Mouse (Mus musculus) bone marrow macrophage, adult 2 months (primary cell): ENCODE measurements around the gene Rin2. TPM values are rescaled to one million over a fixed set of nuclear protein-coding genes. Genes with fewer than 3 reads are reported as not detected.

Experiments
- H3K27ac ChIP-seq: 2 replicates; pipeline ENCODE4 v1.5.1; 2012; ENCODE audit warnings: low read depth, low read length; ENCODE audit not compliant: insufficient read depth
- H3K4me1 ChIP-seq: 2 replicates; pipeline ENCODE4 v1.6.1; 2012; ENCODE audit warnings: low read length; ENCODE audit not compliant: control insufficient read depth, insufficient read depth
- H3K4me3 ChIP-seq: 2 replicates; pipeline ENCODE4 v1.5.1; 2012; ENCODE audit warnings: mild to moderate bottlenecking, low read length, moderate library complexity; ENCODE audit not compliant: insufficient read depth
- CTCF ChIP-seq: IDR thresholded peaks from 2 replicates; pipeline ENCODE4 v1.5.1; 2012; ENCODE audit warnings: low read depth, mild to moderate bottlenecking, low read length, moderate library complexity
- POLR2A ChIP-seq: IDR thresholded peaks from 2 replicates; pipeline ENCODE4 v1.6.1; 2012; ENCODE audit warnings: mild to moderate bottlenecking, low read depth, low read length, borderline replicate concordance
- polyA plus RNA-seq: library from polyadenylated mRNA; stranded (reverse); fragments of >200 nt; gene quantifications from 2 replicates; pipeline ENCODE4 v1.2.4, GENCODE M21; 2012; ENCODE audit not compliant: missing spikeins, insufficient read depth, insufficient read length

Gene Rin2
- polyA plus RNA-seq, 1 experiment: 70.2 TPM

DNA sequence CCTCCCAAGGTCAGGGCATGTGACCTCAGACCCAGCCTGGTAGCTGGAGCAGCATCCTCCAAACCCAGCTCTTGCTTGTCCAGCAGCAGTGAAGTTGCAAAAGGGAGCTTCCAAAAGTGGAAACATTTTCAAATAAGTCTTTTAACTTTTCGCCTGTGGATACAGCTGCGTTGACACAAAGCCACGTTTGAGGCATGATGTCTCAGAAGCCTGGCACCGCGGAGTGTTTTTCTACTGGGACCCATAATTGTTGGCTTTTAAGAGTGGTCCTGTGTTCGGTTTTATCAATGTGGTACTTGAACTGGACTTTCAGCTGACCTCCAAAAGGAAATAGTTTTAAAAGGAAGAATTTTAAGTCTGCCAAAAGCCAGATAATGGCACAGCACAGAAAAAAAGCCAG, 77.6 kb downstream of the Rin2 start:
- TF ChIP-seq POLR2A (no peak), CTCF (no peak)
- Histone ChIP-seq H3K27ac (no peak overlapping the region), H3K4me3 (no peak overlapping the region), H3K4me1 (peaks cover 6% of the 10 kb centered on the region)

DNA sequence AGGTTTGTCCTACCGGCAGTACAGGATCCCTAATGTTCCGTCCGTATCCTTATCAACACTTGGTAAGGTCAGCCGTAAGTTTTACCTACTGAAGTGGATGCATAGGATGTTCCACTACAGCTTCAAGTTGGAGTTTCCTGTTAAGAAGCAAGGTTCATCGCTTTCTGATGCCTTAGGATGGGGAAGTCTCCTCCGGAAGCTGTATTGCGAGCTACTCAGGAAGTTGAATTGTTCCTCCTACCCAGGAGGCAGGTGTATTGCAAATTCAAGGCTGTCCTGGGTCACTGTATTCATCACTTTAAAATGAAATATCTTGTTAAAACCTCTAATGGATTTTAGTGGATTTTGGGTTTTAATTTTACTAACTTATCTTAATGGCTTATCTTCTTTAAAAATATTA, 79.0 kb downstream of the Rin2 start:
- no peak overlapping the region for H3K4me3 ChIP-seq
- no peak overlapping the region for H3K27ac ChIP-seq
- TF ChIP-seq POLR2A (no peak), CTCF (no peak)
- H3K4me1 ChIP-seq: peaks cover 6% of the 10 kb centered on the region

- Histone ChIP-seq H3K27ac (no peak overlapping the region), H3K4me3 (no peak overlapping the region), H3K4me1 (peaks cover 6% of the 10 kb centered on the region)
- TF ChIP-seq CTCF: no peak
- no peak for TF ChIP-seq POLR2A
Measured at GRCm38 (mm10) chr2:145755864-145756822, 81.1 kb downstream of the Rin2 start.

DNA sequence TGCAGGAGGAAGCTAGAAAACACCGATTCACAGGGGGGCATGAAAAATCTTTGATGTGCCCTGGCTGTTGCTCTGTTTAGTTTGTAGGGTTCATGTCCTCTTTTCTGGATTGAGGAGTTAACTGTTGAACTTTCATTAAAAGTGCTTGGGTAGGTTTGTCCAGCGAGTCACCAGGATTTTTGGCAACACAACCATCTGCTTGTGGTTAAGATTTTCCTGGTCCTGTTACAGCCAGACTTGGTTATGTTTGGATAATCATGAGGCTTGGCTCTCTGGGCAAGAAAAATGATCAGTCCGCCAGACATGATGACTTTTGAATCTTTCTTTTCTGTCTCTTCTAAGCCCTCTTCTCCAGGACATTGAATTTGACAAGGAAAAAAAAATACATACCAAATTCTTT, 85.1 kb downstream of the Rin2 start:
- no peak for TF ChIP-seq CTCF
- TF ChIP-seq POLR2A: no peak
- H3K27ac ChIP-seq: no peak overlapping the region

DNA sequence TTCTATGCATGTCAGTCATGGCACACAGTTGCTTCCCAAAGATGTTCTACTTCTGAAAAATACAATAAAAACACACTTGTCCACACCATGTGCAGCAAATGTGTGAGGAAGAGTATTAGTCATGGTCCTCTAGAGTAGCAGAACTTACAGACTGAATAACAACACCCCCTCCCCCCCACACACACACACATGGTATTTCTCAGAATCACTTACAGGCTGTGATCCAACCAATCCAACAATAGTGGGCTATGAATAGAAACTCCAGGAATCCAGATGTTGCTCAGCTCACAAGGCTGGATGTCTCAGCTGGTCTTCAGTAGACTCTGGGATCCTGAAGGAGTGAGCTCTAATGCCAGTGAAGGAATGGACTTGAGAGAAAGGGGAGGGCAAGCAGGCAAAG, 86.4 kb downstream of the Rin2 start:
- TF ChIP-seq CTCF: no peak
- TF ChIP-seq POLR2A: no peak
- no peak overlapping the region for H3K4me3 ChIP-seq
- no peak overlapping the region for H3K27ac ChIP-seq
- H3K4me1 ChIP-seq: no peaks in the 10 kb centered on the region

More for the DNA sequence above, 85.1 kb downstream of the Rin2 start:
- Histone ChIP-seq H3K4me3 (no peak overlapping the region), H3K4me1 (no peaks in the 10 kb centered on the region)

- no peak for TF ChIP-seq POLR2A
- no peak for TF ChIP-seq CTCF
Measured at GRCm38 (mm10) chr2:145769964-145770363, 94.9 kb downstream of the Rin2 start.

GRCm38 (mm10) chr2:145770730-145771536, 95.9 kb downstream of the Rin2 start:
- Histone ChIP-seq H3K27ac (no peak overlapping the region), H3K4me3 (no peak overlapping the region), H3K4me1 (peaks cover 2% of the 10 kb centered on the region; the same call in 1 of the 2 replicates)
- TF ChIP-seq POLR2A: no peak

More at GRCm38 (mm10) chr2:145769964-145770363, 94.9 kb downstream of the Rin2 start:
- peaks cover 2% of the 10 kb centered on the region; the same call in 1 of the 2 replicates for H3K4me1 ChIP-seq
- H3K27ac ChIP-seq: no peak overlapping the region
- H3K4me3 ChIP-seq: no peak overlapping the region

DNA sequence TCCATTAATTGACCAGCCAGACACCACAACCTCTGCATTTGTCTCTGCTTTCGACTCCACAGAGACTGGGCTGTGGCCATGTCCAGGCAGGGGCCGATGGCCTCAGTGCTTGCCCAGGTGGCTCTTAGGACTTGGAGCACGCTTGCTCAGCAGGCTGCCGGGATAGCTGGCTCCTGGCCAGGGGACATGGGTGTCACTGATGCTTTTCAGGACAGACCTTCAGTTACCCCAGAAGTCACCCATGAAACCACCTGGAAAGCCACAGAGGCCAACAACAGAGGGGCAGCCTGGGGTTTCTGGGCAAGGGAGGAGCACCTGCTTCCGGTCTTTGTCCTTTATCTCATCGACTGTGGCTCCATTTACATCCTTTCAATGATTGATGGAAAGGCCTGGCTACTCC, 108.2 kb downstream of the Rin2 start:
- H3K4me3 ChIP-seq: no peak overlapping the region
- TF ChIP-seq POLR2A (no peak), CTCF (no peak)
- 0 out of 2 replicates have a peak, but pooled peaks cover 2% of the 10 kb centered on the region for H3K4me1 ChIP-seq
- no peak overlapping the region for H3K27ac ChIP-seq

GRCm38 (mm10) chr2:145784246-145784935, 109.4 kb downstream of the Rin2 start:
- H3K4me3 ChIP-seq: no peak overlapping the region
- TF ChIP-seq POLR2A: no peak
- no peak for TF ChIP-seq CTCF
- no peak overlapping the region for H3K27ac ChIP-seq
- 0 out of 2 replicates have a peak, but pooled peaks cover 2% of the 10 kb centered on the region for H3K4me1 ChIP-seq
